Mouse (Mus musculus): Measurements from ENCODE around the gene Rnf222. TPM values are rescaled to one million over a fixed set of nuclear protein-coding genes. Genes with fewer than 3 reads are reported as not detected.
A peak's percentile ranks its signal among the peaks of the same experiment; 100 is the strongest.
"Not testable (repeated sequence)": the region's sequence is repeated elsewhere in the genome, so short reads cannot be mapped to it uniquely, and the experiment has no call there.

The Rnf222 gene
- polyA plus RNA-seq, 1 experiment = not detected

DNA sequence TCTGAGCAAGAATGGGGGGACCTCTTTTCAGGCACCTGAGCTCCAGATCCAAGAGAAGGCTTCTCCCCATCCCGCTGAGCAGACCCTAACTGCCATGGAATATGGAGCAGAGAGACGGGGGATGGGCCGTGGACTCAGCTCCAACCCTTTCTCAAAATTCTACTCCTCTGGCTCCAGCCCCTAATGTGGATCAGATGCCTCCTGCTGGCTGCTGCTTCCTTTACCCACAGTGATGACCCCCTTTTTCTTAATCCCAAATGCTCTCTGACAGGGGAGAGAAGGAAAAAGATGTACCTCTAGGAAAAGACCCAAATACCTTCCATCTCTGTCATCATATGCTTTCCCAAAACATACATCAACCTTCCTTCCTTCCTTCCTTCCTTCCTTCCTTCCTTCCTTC is 38.6 kb downstream of the Rnf222 start, which contains the start of gene Odf4:
Gene Odf4, minus strand, starts transcription at position 101 of the 400 bp plus-strand sequence.
- Histone ChIP-seq H3K27ac (ENCODE audit: insufficient read depth, low read length) (no peak within 1 kb of the TSS), H3K4me1 (ENCODE audit: control insufficient read depth, insufficient read depth, low read length) (no peaks in the 10 kb centered on the region), H3K4me3 (ENCODE audit: insufficient read depth, low read length) (no peak within 1 kb of the TSS)
- no peak for TF ChIP-seq CTCF (IDR thresholded peaks at IDR 0.05; ENCODE audit: borderline replicate concordance, insufficient read depth, low read length)
- TF ChIP-seq POLR2A (IDR thresholded peaks at IDR 0.05; ENCODE audit: low read depth, low read length) = no peak

DNA sequence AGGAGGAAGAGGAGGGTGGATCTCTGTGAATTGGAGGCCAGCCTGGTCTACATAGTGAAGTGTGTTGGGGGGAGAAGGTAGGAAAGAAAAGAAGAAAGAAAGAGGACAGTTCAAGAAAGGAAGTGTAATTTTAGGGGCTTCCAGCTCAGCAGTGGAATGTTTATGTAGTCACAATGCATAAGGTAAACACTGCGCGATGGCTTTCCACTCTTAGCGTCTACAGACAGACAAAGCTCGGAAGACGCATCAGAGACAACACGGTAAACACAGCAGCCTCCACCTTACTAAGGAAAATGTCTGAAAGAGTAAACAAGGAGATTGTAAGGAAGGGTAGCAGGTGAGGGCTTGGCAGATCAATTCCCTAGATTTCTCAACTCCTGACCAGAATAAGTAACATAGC is 41.6 kb downstream of the Rnf222 start:
- Histone ChIP-seq H3K4me1 (ENCODE audit: control insufficient read depth, insufficient read depth, low read length) (no peaks in the 10 kb centered on the region), H3K4me3 (ENCODE audit: insufficient read depth, low read length) (no peak overlapping the region), H3K27ac (ENCODE audit: insufficient read depth, low read length) (no peak overlapping the region)
- no peak for TF ChIP-seq CTCF (IDR thresholded peaks at IDR 0.05; ENCODE audit: borderline replicate concordance, insufficient read depth, low read length)
- no peak for TF ChIP-seq POLR2A (IDR thresholded peaks at IDR 0.05; ENCODE audit: low read depth, low read length)

DNA sequence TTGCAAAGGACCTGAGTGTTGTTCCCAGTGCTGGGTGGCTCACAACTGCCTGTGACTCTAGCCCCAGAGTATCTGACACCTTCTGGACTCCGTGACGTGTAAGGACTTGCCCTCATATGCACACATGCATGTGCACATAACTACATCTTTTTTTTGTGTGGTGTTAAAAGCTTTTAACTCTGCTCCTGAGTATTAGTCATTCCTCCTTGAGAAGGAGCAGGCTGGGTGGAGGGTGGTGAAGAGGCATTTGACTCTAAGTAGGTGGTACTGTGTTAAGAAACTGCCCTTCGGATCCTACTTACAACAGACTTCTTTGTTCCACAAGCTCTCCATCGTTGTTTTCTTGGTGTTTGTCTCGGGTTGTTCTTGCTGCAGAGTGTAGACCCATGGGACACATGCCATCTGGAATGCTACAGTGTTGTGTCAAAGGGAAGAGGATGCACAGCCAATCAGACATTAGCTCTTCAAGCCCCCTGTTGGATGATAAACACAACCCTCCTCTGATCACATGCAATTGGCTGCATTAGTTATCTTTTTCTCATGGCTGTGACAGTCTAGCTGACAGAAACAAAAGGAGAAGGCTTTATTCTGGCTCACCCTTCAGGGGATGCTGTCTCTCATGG is 45.6 kb downstream of the Rnf222 start:
- no peaks in the 10 kb centered on the region for H3K4me1 ChIP-seq (ENCODE audit: control insufficient read depth, insufficient read depth, low read length)
- TF ChIP-seq CTCF (IDR thresholded peaks at IDR 0.05; ENCODE audit: borderline replicate concordance, insufficient read depth, low read length) = no peak
- no peak for TF ChIP-seq POLR2A (IDR thresholded peaks at IDR 0.05; ENCODE audit: low read depth, low read length)
- H3K27ac ChIP-seq (ENCODE audit: insufficient read depth, low read length) = no peak overlapping the region
- no peak overlapping the region for H3K4me3 ChIP-seq (ENCODE audit: insufficient read depth, low read length)

DNA sequence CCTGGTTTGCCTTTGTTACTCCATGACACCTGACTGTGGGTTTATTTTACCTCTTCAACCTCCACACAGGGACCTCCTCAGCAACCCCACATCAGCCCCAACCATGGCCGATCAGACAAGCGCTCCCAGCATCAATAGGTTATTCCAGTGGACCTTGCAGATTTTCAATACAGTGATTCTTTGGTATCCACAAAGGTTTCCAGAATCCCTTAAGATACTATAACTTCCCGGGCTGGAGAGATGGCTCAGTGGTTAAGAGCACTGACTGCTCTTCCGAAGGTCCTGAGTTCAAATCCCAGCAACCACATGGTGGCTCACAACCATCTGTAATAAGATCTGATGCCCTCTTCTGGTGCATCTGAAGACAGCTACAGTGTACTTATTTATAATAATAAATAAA is 48.6 kb downstream of the Rnf222 start:
- H3K4me1 ChIP-seq (ENCODE audit: control insufficient read depth, insufficient read depth, low read length); H3K4me3 ChIP-seq (ENCODE audit: insufficient read depth, low read length); H3K27ac ChIP-seq (ENCODE audit: insufficient read depth, low read length): not testable (repeated sequence)

DNA sequence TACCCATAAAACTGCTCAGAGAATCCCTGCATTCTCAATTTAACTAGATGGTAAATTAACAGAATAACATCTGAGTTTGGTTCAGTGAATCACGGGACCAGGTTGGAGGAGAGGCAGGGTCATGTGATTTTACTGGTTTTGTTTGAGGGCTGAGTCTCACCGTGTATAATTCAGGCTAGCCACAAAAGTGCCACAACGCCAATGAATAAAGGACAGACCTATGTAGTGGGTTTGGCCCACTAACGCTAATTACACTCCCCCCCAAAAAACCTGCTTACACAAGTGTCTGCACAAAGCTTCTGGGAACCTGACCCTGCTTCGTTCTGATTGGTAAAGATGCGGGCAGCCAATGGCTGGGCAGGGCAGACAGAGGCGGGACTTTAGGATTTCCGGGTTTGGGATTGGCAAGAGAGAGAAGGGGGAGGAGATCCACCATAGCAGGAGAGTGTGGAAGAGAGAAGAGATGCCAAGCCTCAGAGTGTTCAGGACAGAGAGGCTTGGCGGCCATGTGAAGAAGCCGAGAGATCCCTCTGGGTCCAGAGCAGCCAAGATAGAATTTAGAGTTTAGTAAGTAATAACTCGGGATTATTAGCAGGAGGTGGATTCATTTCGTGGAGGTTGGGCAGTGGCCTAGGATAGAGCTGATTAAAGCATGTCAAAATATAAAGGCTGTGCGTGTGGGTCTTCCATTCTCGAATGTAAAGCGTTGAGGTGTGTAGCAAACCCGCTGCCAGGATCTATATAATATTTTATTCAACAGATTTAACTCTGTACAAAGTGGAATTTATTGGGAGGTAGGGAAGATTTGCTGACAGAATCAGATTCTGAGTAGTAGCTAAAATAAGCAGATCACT is 51.3 kb downstream of the Rnf222 start:
- H3K4me3 ChIP-seq (ENCODE audit: insufficient read depth, low read length) = peak overlapping the region; percentile 57
- no peaks in the 10 kb centered on the region for H3K4me1 ChIP-seq (ENCODE audit: control insufficient read depth, insufficient read depth, low read length)
- TF ChIP-seq CTCF (IDR thresholded peaks at IDR 0.05; ENCODE audit: borderline replicate concordance, insufficient read depth, low read length) (no peak), POLR2A (IDR thresholded peaks at IDR 0.05; ENCODE audit: low read depth, low read length) (peak; percentile 85)
- H3K27ac ChIP-seq (ENCODE audit: insufficient read depth, low read length) = no peak overlapping the region

GRCm38 (mm10) chr11:68940516-68940915 is 52.2 kb downstream of the Rnf222 start:
- Histone ChIP-seq H3K27ac (ENCODE audit: insufficient read depth, low read length) (no peak overlapping the region), H3K4me3 (ENCODE audit: insufficient read depth, low read length) (peak overlapping the region; percentile 57), H3K4me1 (ENCODE audit: control insufficient read depth, insufficient read depth, low read length) (no peaks in the 10 kb centered on the region)
- TF ChIP-seq POLR2A (IDR thresholded peaks at IDR 0.05; ENCODE audit: low read depth, low read length) (no peak), CTCF (IDR thresholded peaks at IDR 0.05; ENCODE audit: borderline replicate concordance, insufficient read depth, low read length) (no peak)

GRCm38 (mm10) chr11:68942731-68943130 is 54.4 kb downstream of the Rnf222 start:
- H3K27ac ChIP-seq (ENCODE audit: insufficient read depth, low read length) = no peak overlapping the region
- H3K4me1 ChIP-seq (ENCODE audit: control insufficient read depth, insufficient read depth, low read length) = peaks cover 10% of the 10 kb centered on the region
- no peak overlapping the region for H3K4me3 ChIP-seq (ENCODE audit: insufficient read depth, low read length)
- TF ChIP-seq POLR2A (IDR thresholded peaks at IDR 0.05; ENCODE audit: low read depth, low read length) (no peak), CTCF (IDR thresholded peaks at IDR 0.05; ENCODE audit: borderline replicate concordance, insufficient read depth, low read length) (no peak)

DNA sequence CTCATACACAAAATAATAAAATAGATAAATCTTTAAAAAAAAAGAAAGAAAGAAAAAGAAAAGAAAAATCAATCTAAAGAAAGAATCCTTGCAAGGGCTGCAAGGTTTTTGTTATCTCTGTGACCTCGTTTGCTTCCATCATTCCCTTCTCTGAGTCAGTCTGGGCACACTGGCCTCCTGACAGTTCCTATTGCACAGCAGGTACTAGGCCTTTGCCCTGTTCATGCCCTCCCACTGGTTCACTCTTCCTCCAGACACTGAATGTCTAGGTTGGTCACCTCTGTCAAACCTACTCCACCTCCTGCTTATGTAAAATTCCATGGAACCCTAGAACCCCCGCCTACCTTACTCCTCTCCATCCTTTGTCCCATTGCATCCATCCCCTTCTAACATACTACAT is 56.9 kb downstream of the Rnf222 start:
- no peak overlapping the region for H3K4me3 ChIP-seq (ENCODE audit: insufficient read depth, low read length)
- peaks cover 10% of the 10 kb centered on the region for H3K4me1 ChIP-seq (ENCODE audit: control insufficient read depth, insufficient read depth, low read length)
- H3K27ac ChIP-seq (ENCODE audit: insufficient read depth, low read length) = no peak overlapping the region
- TF ChIP-seq POLR2A (IDR thresholded peaks at IDR 0.05; ENCODE audit: low read depth, low read length) (no peak), CTCF (IDR thresholded peaks at IDR 0.05; ENCODE audit: borderline replicate concordance, insufficient read depth, low read length) (no peak)

Other genes starting within 250 kb of the Rnf222 start
- gene Myh10, start 197.0 kb upstream of the Rnf222 start, polyA plus RNA-seq (2011; ENCODE audit: insufficient read length, low read depth, missing spikeins) = 459 and 533 TPM in 2 replicates
- gene Ndel1, start 16.7 kb upstream of the Rnf222 start, polyA plus RNA-seq (2011; ENCODE audit: insufficient read length, low read depth, missing spikeins) = 107 and 122 TPM in 2 replicates
- gene Rpl26, start 13.0 kb downstream of the Rnf222 start, polyA plus RNA-seq (2011; ENCODE audit: insufficient read length, low read depth, missing spikeins) = 3,230 and 3,899 TPM in 2 replicates
- gene Odf4, start 38.5 kb downstream of the Rnf222 start, polyA plus RNA-seq (2011; ENCODE audit: insufficient read length, low read depth, missing spikeins) = not detected in 2 replicates
- gene Arhgef15, start 68.9 kb downstream of the Rnf222 start, polyA plus RNA-seq (2011; ENCODE audit: insufficient read length, low read depth, missing spikeins) = 0.55 and 1.4 TPM in 2 replicates
- 4.9 and 5.7 TPM in 2 replicates for gene Slc25a35, start 79.6 kb downstream of the Rnf222 start, polyA plus RNA-seq (2011; ENCODE audit: insufficient read length, low read depth, missing spikeins)
- gene Rangrf, start 86.6 kb downstream of the Rnf222 start, polyA plus RNA-seq (2011; ENCODE audit: insufficient read length, low read depth, missing spikeins) = 35.4 and 38.2 TPM in 2 replicates
- 16.6 and 22.7 TPM in 2 replicates for gene Pfas, start 119.9 kb downstream of the Rnf222 start, polyA plus RNA-seq (2011; ENCODE audit: insufficient read length, low read depth, missing spikeins)
- gene Ctc1, start 127.4 kb downstream of the Rnf222 start, polyA plus RNA-seq (2011; ENCODE audit: insufficient read length, low read depth, missing spikeins) = 43.2 and 44.2 TPM in 2 replicates
- 31.5 and 44.0 TPM in 2 replicates for gene Aurkb, start 157.1 kb downstream of the Rnf222 start, polyA plus RNA-seq (2011; ENCODE audit: insufficient read length, low read depth, missing spikeins)
- gene Borcs6, start 171.2 kb downstream of the Rnf222 start, polyA plus RNA-seq (2011; ENCODE audit: insufficient read length, low read depth, missing spikeins) = 9.7 and 11.2 TPM in 2 replicates
- 14.0 and 17.6 TPM in 2 replicates for gene Tmem107, start 182.3 kb downstream of the Rnf222 start, polyA plus RNA-seq (2011; ENCODE audit: insufficient read length, low read depth, missing spikeins)
- gene Vamp2, start 199.9 kb downstream of the Rnf222 start, polyA plus RNA-seq (2011; ENCODE audit: insufficient read length, low read depth, missing spikeins) = 51.1 and 58.3 TPM in 2 replicates
- 23.1 and 30.9 TPM in 2 replicates for gene Per1, start 206.7 kb downstream of the Rnf222 start, polyA plus RNA-seq (2011; ENCODE audit: insufficient read length, low read depth, missing spikeins)
- gene Hes7, start 231.9 kb downstream of the Rnf222 start, polyA plus RNA-seq (2011; ENCODE audit: insufficient read length, low read depth, missing spikeins) = not detected in 2 replicates
- 0.88 and 1.1 TPM in 2 replicates for gene 9130213A22Rik, start 234.0 kb downstream of the Rnf222 start, polyA plus RNA-seq (2011; ENCODE audit: insufficient read length, low read depth, missing spikeins)
- gene Aloxe3, start 237.3 kb downstream of the Rnf222 start, polyA plus RNA-seq (2011; ENCODE audit: insufficient read length, low read depth, missing spikeins) = 0.27 TPM in 1 of 2 replicates, not detected in the other